7 mouse cellular contexts compared by ENCODE assay signal in the genomic region with DNA sequence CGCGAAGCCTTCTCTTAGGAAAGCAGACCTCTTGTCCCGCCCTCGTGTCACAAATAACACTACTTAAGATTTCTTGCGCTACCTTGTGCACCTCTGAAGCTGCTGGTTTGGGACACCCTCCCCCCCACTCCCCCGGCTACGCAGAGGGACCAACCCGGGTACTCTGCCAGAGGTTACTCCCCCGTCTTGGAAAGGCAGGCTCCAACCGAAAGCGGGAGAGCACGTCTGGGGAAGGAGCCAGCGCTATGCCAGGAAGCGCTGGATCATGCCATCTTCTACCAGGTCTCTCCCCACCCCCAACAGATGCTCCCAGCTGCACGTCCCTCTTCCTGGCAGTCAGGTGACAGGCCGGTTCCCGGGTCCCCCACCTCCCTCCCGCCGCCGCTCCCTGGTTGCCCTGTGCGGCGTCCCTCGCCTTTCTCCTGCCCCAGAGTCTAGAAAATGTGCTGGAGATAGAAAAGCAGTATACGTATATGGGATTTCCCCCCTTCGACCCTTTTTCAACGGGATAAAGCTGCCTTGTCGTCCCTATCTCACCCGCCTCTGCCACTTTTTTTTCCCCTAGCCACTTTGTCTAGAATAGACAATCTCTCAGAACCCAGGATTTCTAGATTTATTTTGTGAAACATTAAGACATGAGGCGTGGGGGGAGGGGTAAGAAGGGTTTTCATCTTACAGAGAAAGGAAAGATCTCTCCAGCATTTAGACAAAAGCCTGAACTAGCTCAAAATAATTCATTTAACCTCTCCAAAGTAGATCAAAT. TPM values are rescaled to one million over a fixed set of nuclear protein-coding genes. Genes with fewer than 3 reads are reported as not detected.
DNase-seq lines count a peak whose midpoint lies in the region; ATAC-seq and TF ChIP-seq lines count a peak whose summit lies in the region.

No protein-coding gene starts in this region.

- DNase-seq in ES-CJ7 (ENCODE audit: low read depth, low spot score) (peak; percentile 82), adipocyte (ENCODE audit: low spot score) (peak; percentile 26)
- DNase-seq in embryo, embryonic 11 days = peak; percentile 63
- peak; percentile 67 for DNase-seq in lung, embryonic 14.5 days
- peak; percentile 80 for DNase-seq in retina, postnatal 1 day

- no peaks in the 10 kb centered on the region for H3K27me3 ChIP-seq in heart, embryonic 13.5 days (replicated peaks)
- H3K27me3 ChIP-seq in kidney, embryonic 15.5 days = no peaks in the 10 kb centered on the region
- H3K27me3 ChIP-seq in lung, embryonic 14.5 days (ENCODE audit: insufficient read depth, low read length) = no peaks in the 10 kb centered on the region

- 2% methylated on average over 29 of the region's 29 CpGs for WGBS in heart, embryonic 13.5 days
- WGBS in kidney, embryonic 15.5 days = 1% methylated on average over 29 of the region's 29 CpGs
- 1% methylated on average over 29 of the region's 29 CpGs for WGBS in lung, embryonic 14.5 days

- peak overlapping the region; percentile 92 for H3K27ac ChIP-seq in heart, embryonic 13.5 days (replicated peaks)
- H3K27ac ChIP-seq in kidney, embryonic 15.5 days = peak overlapping the region; percentile 95
- H3K27ac ChIP-seq in lung, embryonic 14.5 days (ENCODE audit: low read depth) = peak overlapping the region; percentile 94

- H3K4me2 ChIP-seq in heart, embryonic 13.5 days = peak overlapping the region; percentile 90
- peak overlapping the region; percentile 94 for H3K4me2 ChIP-seq in kidney, embryonic 15.5 days
- H3K4me2 ChIP-seq in lung, embryonic 14.5 days = peak overlapping the region; percentile 73

- no peak for TF ChIP-seq CTCF in lung, embryonic 14.5 days (IDR thresholded peaks at IDR 0.05; ENCODE audit: low read depth)

- peaks cover 30% of the 10 kb centered on the region for H3K4me1 ChIP-seq in heart, embryonic 13.5 days
- peaks cover 43% of the 10 kb centered on the region for H3K4me1 ChIP-seq in kidney, embryonic 15.5 days
- peaks cover 13% of the 10 kb centered on the region for H3K4me1 ChIP-seq in lung, embryonic 14.5 days (ENCODE audit: insufficient read depth)

- ATAC-seq in heart, embryonic 13.5 days (ENCODE audit: extremely low read depth, insufficient number of reproducible peaks, low FRiP score, low TSS enrichment) = peak; percentile 16; the same call in 1 of the 2 replicates
- ATAC-seq in kidney, embryonic 15.5 days (replicated peaks; ENCODE audit: low FRiP score) = peak; percentile 57
- ATAC-seq in lung, embryonic 14.5 days (ENCODE audit: insufficient read depth) = peak; percentile 45

- peak overlapping the region; percentile 98 for H3K9ac ChIP-seq in heart, embryonic 13.5 days
- H3K9ac ChIP-seq in kidney, embryonic 15.5 days = peak overlapping the region; percentile 72
- peak overlapping the region; percentile 97 for H3K9ac ChIP-seq in lung, embryonic 14.5 days

- H3K36me3 ChIP-seq in heart, embryonic 13.5 days = no peaks in the 10 kb centered on the region
- H3K36me3 ChIP-seq in kidney, embryonic 15.5 days = no peaks in the 10 kb centered on the region
- no peaks in the 10 kb centered on the region for H3K36me3 ChIP-seq in lung, embryonic 14.5 days (ENCODE audit: insufficient read depth)

- H3K4me3 ChIP-seq in heart, embryonic 13.5 days = peak overlapping the region; percentile 91
- peak overlapping the region; percentile 84 for H3K4me3 ChIP-seq in kidney, embryonic 15.5 days (replicated peaks)
- peak overlapping the region; percentile 94 for H3K4me3 ChIP-seq in lung, embryonic 14.5 days (ENCODE audit: low read depth, low read length)

- H3K9me3 ChIP-seq in heart, embryonic 13.5 days = no peaks in the 10 kb centered on the region
- H3K9me3 ChIP-seq in kidney, embryonic 15.5 days (replicated peaks) = no peaks in the 10 kb centered on the region
- H3K9me3 ChIP-seq in lung, embryonic 14.5 days (ENCODE audit: low read depth, low read length) = no peaks in the 10 kb centered on the region

RNA-seq across cellular contexts. Expression of gene Map3k1, which starts 0.9 kb away (rescaled TPM):
- 12.5 and 12.8 TPM in 2 replicates for polyA plus RNA-seq in heart, embryonic 13.5 days (2015; fragmentation: Nextera tagmentation; extraction: Ambion mirVana)
- polyA plus RNA-seq in kidney, embryonic 15.5 days (2015; fragmentation: Nextera tagmentation; extraction: Ambion mirVana) = 27.2 and 29.8 TPM in 2 replicates
- polyA plus RNA-seq in lung, embryonic 14.5 days (2014; fragmentation: Nextera tagmentation; extraction: Ambion mirVana) = 37.2 and 39.8 TPM in 2 replicates

Comparison
In these comparisons a context has a peak if more than half of its experiments do, and no peak if none do; other contexts are left out.
1. Peak in every context shown above with its lines: DNase-seq, ATAC-seq, H3K4me3 ChIP-seq and H3K27ac ChIP-seq.
2. DNase-seq: peak in every context shown above with its lines; median percentile 82 in ES-CJ7; 80 in retina, postnatal 1 day; 67 in lung, embryonic 14.5 days; 63 in embryo, embryonic 11 days; 26 in adipocyte.